Mouse (Mus musculus) liver, adult 10 weeks (tissue): ENCODE results near the gene Tars2. TPM values are rescaled to one million over a fixed set of nuclear protein-coding genes. Genes with fewer than 3 reads are reported as not detected.

ENCODE experiments used
- polyA plus RNA-seq: library from polyadenylated mRNA; stranded (reverse); fragments of 350-450 nt; fragmentation: Illumina TruSeq; extraction: RNeasy Lipid Tissue Mini Kit (QIAGEN cat#74804); gene quantifications from one replicate; pipeline ENCODE4 v1.2.3, GENCODE M21; 2014; ENCODE audit warnings: low read depth, low replicate concordance

Tars2 gene
- polyA plus RNA-seq, result 10.8 TPM

GRCm38 (mm10) chr3:95760106-95760505 is at the start of gene Tars2:
TSS of gene Tars2 (minus strand) at chr3:95760206.

DNA sequence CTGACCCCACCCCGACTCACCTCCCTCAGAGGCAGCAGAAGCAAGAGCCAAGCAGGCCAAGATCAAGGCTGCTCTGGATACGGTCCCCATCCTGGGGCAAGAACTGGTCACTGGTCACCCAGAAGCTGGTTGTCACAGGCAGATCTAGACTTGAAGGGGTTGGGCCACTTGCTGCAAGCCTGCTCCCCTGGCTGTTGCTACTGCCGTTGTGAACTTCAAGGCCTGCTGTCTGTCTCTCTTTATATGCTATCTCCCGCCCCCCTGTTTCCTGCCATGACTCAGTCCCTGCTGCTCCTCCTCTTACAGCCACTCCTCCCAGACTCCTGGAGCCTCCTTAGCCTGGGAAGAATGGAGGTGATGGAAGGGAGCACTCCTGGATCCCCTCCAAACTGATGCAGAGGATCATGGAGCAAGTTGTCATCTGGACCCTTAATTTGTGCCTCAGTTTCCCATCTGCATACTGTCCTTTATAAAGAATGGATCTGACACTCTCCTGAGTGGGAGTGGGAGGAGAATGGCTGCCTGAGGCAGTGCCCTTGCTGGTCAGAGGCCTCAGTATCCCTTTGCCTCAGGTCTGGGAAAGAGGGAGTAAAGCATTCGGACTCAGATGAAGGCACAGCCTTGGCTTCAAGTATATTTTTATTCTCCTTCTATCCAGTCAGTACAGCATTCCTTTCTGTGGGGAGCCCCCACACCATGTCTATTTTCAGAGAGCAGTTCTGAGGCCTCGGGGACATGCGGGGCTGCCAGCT is 20.5 kb downstream of the Tars2 start, which contains the start of gene Ecm1:
Gene Ecm1, minus strand, starts transcription at position 217 of the 752 bp plus-strand sequence.

Other genes with a start within 250 kb of the Tars2 start
- gene Ctss, start 233.4 kb downstream of the Tars2 start, polyA plus RNA-seq, result 61.6 TPM
- not detected for gene Hormad1, start 200.5 kb downstream of the Tars2 start, polyA plus RNA-seq
- gene Golph3l, start 171.3 kb downstream of the Tars2 start, polyA plus RNA-seq, result 15.3 TPM
- 25.0 TPM for gene Ensa, start 135.2 kb downstream of the Tars2 start, polyA plus RNA-seq
- gene Mcl1, start 101.4 kb downstream of the Tars2 start, polyA plus RNA-seq, result 113 TPM
- gene Adamtsl4, start 72.3 kb downstream of the Tars2 start, polyA plus RNA-seq, result 0.50 TPM
- gene Ecm1, start 20.6 kb downstream of the Tars2 start, polyA plus RNA-seq, result 18.8 TPM
- 14.6 TPM for gene Rprd2, start 58.7 kb upstream of the Tars2 start, polyA plus RNA-seq
- gene Prpf3, start 95.7 kb upstream of the Tars2 start, polyA plus RNA-seq, result 12.8 TPM
- gene Mrps21, start 111.3 kb upstream of the Tars2 start, polyA plus RNA-seq, result 20.9 TPM
- gene Ciart, start 122.0 kb upstream of the Tars2 start, polyA plus RNA-seq, result 0.77 TPM
- 7.9 TPM for gene BC028528, start 131.8 kb upstream of the Tars2 start, polyA plus RNA-seq
- gene Aph1a, start 133.8 kb upstream of the Tars2 start, polyA plus RNA-seq, result 26.1 TPM
- 51.9 TPM for gene Car14, start 144.5 kb upstream of the Tars2 start, polyA plus RNA-seq
- 28.9 TPM for gene Anp32e, start 169.0 kb upstream of the Tars2 start, polyA plus RNA-seq
- 1.3 TPM for gene Plekho1, start 235.8 kb upstream of the Tars2 start, polyA plus RNA-seq